Mouse (Mus musculus): ENCODE measurements around the gene Myl4.

Gene Myl4

GRCm38 (mm10) chr11:104637010-104637409, 86.5 kb downstream of the Myl4 start:
- DNase-seq = no peak

GRCm38 (mm10) chr11:104638006-104638405, 87.5 kb downstream of the Myl4 start:
- DNase-seq = no peak

- no peak for DNase-seq
Observed at GRCm38 (mm10) chr11:104638906-104639305, 88.4 kb downstream of the Myl4 start.

GRCm38 (mm10) chr11:104639634-104640033, 89.2 kb downstream of the Myl4 start:
- DNase-seq = no peak

GRCm38 (mm10) chr11:104640894-104641293, 90.4 kb downstream of the Myl4 start:
- no peak for DNase-seq

GRCm38 (mm10) chr11:104643236-104643635, 92.8 kb downstream of the Myl4 start:
- DNase-seq = no peak
